Mouse (Mus musculus) thymus, postnatal 10 days (tissue): ENCODE results near the gene Gm2663.
"Not testable (repeated sequence)": the region's sequence is repeated elsewhere in the genome, so short reads cannot be mapped to it uniquely, and the experiment has no call there.

Experiments
- DNase-seq, 2 experiments: peaks; one replicate each; pipeline ENCODE4 v3.0.0; 2021; ENCODE audit warnings: low spot score in 2 of 2

Gm2663 gene

DNA sequence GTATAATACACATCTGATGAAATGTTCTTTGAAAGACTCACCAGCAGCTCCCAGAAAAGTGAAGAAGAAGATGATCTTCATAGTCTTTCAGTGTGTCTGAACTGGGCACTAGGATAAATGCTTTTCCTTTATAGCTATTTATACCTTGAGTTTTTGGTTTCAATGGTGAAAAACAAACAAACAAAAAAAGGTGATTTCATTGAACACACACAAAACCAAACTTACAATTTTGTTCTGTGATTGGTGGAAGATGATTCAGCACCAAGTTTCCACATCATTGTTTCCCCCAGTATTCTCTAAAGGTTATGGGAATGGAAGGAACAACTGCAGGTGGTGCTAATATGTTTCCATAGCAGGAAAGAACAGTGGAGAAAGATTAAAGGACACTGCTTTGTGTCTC lies at the start of gene Gm2663:
Gm2663 (minus strand) TSS at position 101 of the 400 bp plus-strand sequence.
- DNase-seq = not testable (repeated sequence)

DNA sequence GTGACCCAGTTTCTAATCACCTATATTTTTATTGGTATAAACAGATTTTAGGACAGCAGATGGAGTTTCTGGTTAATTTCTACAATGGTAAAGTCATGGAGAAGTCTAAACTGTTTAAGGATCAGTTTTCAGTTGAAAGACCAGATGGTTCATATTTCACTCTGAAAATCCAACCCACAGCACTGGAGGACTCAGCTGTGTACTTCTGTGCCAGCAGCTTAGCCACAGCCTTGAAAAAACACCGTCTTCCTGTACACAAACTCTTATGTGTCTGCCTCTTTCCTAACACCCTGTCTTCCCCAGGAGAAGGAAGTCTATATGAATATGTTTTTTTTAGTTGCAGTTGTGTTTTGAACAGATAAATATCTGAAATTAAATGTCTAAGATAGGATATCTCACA lies 49.3 kb upstream of the Gm2663 start:
- no peak for DNase-seq

DNA sequence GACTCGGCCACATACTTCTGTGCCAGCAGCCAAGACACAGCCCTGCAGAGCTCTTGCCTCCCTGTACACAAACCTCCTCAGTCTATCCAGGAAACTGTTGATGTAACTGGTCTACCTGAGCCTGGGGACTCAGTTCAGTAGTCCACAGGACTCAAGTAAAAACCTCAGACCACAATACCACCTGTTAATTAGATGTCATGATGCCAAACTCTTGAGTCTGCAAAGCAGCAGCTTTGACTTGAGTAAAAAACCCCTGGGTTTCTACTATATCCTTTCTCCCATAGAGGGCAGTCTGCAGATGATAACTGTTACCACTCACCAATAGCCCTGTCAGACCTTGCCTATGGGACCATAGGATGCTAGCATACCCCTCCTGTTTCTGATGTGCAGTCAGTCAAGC lies 48.7 kb upstream of the Gm2663 start:
- DNase-seq = no peak

DNA sequence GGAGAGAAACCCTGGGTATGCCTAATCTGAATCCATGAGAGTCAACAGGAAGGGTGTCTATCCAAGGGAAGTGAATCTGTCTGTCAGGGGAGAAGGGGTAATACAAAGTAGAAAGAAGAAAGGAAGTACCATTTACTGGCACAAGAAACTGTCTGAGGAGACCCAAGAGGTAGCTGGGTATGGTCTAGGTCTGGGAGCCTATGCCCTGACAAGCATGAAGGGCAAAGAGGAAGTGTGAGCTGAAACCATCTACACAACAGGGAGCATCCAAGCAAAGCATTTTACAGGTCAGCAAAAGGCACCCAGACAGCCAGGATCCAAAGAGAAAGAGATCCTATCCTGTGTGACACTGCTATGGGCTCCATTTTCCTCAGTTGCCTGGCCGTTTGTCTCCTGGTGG lies 47.9 kb upstream of the Gm2663 start:
- DNase-seq = no peak

DNA sequence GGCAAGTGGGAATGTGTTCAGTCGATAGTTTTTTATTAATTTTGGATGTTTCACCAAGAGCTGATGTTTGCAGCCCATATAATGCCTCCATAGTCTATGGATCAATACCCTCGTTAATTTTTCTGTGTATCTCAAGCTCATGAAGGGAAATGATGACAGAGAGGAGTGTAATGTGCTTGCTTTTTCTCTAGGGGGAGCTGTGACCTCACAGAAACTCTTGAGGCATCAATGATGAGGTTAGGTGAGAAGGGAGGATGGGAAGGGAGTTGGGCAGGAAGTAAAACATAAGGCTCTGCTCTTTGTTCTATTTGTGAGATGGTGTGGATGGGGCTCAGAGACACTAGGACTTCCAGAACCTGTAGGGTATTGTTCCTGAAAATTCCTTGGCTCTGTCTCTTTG lies 47.3 kb upstream of the Gm2663 start:
- peak; percentile 34 to 50 for DNase-seq

DNA sequence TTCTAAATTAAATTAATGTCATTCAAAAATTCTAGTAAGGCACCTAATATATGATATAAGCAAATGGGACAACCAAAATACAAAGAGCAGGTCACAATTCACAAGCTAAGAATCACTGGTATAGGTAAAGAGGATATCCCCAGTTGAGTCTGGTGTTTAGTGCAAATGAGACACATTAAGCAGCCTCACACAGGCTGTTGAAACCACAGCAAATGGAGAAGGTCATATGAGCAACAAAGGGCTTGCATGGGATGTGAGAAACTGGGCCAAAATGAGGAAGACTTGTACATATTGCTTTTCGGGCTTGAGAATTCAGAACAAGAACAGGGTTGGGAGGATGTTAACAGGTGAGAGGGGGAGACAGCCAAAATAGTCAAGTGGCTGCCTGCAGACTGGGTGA lies 45.5 kb upstream of the Gm2663 start:
- DNase-seq = no peak

DNA sequence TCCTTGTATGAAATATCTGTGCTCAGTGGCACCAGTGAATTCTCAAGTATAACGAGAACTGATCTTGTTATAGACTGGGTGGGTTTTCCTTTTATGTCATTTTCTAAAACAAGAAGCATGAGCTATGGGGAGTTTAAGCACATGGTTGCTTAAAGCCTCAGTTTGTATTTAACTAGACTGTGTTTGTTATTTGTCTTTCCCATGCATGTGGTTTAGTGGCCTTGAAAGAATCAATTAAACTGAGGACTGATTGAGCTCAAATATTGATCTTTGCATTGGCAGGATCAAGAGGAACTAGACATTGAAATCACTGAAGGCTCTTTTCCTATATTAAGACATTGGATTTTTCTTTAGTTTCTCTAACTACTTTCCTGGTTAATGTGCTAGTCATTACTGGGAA lies 45.0 kb upstream of the Gm2663 start:
- DNase-seq = no peak

DNA sequence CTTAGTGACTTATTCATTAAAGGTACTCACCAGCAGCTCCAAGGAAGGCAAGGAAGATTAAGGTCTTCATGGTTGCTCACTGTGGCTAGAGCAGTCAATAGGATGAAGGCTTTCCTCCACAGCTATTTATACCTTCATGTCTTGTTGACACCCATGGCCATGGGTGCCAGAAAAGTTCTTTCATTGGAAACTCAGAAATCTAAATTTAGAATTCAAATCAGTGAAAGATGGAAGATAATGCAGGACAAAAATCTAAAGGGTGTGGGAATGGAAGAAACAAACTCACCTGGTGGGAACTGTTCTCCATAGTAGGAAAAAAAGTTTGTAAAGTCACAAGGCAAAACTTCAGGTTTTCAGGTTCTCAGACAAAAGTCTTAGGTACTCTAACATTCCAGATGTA lies 36.1 kb upstream of the Gm2663 start, which contains the start of gene 2210010C04Rik:
2210010C04Rik (minus strand) TSS at position 101 of the 400 bp plus-strand sequence.
- no peak for DNase-seq

DNA sequence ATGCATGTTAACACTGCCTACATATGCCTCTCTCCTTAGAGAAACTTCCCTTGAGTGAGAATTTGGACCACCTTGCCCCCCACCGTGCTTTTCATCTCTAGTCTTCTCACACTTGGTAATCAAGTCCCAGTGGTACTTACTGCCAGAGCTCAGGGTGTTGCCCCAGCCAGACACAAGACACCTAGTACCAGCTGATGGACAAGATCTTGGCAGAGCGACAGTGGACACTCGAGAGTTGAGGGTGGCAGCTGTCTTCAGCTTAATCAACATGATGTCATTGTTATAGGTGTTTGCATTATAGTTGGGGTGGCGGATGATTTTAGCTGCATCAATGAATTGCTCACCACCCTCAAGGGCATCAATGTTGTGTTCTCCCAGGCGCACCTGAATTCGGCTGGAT lies 33.5 kb upstream of the Gm2663 start:
- no peak for DNase-seq

DNA sequence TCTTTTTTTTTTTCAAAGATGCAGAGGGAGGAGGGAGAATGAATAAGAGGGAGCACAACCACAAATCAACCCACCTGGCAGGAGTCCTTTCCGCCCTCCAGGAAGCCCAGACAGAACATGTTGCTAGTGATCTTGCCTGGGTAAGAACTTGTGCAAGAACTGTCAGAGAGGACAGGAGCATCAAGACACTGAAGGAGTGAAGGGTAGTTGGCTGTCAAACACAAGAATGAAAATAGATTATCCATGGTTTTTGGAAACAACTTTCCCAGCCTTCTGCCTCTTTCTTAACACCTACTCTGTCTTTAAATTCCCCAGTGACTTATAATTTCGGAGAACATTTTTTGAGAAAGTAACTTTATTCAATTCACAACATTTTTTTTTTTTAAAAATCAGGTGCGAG lies 33.0 kb upstream of the Gm2663 start:
- DNase-seq = no peak

DNA sequence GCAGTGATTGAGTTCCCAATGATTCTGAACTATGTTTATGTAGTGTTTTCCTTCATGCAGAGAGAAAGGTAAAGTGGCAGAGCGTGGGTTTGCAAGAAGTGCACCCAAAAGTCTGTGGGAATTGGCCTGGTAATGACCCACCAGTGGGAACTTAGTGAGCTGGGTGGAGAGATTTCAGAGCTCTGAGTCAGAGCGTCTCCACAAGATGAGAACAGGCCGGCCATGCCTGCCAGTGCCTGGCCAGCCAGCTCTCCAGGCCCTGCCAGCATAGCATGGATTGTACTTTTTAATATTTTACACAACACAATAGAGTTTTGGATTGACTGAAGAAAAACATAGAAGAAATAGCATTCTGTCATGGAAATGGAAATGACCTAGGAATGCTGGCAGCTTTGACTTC lies 31.5 kb upstream of the Gm2663 start:
- DNase-seq = no peak

DNA sequence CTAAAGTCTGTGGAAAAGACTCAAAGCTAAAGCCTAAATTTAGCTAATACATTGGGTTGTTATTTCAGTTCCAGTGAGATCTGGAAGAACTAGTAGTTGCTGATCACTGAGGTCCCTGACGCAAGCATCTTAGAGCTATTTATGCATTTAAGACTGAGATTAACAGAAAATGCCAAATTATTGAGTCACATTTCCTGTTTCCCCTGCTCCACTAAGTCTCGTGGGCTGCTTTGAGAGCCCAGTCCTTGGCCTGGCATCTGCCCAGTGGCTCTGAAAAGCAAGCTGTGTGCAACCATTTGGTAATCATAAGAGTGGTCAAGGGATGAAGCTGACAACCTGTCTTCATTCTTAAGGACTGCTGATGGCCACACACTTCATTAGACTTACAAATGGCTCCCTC lies 27.8 kb upstream of the Gm2663 start:
- no peak for DNase-seq

DNA sequence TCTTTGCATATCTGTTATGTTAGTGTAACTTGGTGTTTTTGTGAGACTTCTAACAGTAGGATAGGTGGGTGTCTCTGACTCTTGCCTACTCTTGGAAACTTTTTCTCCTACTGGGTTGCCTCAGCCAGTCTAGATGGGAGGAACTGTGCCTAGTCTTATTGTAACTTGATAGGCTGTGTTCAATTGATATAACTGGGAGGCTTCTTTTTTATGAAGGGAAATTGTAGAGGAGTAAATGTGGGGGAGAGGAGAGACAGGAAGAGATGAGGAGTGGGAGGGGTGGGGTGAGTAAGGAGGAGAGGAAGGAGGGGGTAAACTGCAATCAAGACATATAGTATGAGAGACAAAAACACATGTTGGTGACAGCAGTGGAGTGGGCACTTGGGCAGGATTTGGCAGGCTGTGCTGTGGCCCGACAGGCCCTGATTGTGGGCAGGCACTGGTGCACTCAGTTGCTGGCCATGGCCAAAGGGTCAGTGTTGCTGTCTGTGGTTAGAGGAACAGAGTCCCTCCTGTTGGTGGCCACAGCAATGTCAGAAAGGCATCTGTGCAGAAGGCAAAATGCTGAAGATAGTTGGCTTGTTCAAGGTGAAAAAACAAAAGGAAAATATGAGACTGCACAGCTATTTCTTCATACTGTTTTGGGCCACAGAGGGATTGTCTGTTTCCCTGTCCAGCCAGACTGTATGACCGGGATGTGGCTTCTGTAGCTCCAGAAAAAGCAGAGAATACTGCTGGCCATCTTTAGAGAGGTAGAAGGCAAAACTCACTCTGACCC lies 26.8 kb upstream of the Gm2663 start:
- no peak for DNase-seq

DNA sequence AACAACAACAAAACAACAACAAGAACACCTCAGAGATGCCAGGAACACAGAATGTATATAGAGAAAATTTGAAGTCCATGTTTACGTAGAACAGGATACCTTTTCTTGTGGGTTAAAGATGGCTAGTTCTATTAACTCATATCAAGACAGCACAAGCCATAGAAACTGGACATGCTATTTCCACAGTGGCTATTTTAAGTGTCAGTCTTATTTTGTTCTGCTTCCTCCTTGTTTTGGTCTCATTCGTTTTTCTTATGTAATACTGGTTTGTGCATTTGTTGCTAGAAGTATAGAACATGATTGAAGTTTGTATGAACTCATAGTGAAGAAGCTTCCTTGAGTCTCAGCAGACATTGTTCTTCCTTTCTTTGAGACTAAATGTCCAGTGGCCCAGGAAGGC lies 19.9 kb upstream of the Gm2663 start:
- no peak for DNase-seq

DNA sequence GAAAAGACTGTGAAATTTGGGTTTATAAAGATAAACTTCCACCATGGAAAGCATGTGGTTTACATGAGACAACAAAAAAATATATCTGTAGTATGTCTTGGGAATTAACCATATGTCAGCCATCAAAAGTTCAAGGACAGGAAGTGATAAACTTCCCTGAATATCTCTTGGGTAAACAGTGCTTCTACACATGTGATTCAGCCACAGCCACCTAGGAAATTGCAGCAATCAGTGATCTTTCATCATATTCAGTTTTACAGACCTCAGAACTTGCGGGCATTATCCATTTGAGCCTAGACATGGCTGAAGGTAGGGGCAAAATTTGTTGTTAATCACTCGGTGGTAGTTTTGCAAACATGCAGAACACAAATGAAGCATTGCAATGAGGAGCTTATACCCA lies 19.4 kb upstream of the Gm2663 start:
- no peak for DNase-seq

DNA sequence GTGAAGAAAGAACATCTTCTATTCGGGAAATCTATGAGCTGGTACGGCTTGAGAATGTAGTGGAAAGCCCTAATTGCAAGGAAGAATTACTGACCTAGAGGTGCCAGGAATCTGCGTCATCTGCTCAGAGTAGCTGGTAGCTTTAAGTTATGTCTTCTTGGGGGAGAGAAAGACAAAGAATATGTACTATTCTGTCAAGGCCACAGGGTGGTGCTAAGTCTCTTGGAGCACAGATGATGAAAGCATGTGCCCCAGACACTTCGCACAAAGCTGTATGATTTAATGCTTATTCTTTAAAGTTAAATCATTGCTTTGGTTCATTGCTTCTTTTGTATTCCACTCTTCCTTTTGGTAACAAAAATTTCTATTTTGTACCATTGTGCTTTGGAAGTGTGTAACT lies 15.8 kb upstream of the Gm2663 start:
- no peak for DNase-seq

DNA sequence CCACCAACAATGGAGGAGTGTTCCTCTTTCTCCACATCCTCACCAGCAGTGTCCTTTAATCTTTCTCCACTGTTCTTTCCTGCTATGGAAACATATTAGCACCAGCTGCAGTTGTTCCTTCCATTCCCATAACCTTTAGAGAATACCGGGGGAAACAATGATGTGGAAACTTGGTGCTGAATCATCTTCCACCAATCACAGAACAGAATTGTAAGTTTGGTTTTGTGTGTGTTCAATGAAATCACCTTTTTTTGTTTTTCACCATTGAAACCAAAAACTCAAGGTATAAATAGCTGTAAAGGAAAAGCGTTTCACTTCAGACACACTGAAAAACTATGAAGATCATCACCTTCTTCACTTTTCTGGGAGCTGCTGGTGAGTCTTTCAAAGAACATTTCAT lies 34.8 kb downstream of the Gm2663 start, which contains the start of gene 1810009J06Rik:
1810009J06Rik (plus strand) TSS at position 301 of the 400 bp plus-strand sequence.
- DNase-seq = not testable (repeated sequence)

DNA sequence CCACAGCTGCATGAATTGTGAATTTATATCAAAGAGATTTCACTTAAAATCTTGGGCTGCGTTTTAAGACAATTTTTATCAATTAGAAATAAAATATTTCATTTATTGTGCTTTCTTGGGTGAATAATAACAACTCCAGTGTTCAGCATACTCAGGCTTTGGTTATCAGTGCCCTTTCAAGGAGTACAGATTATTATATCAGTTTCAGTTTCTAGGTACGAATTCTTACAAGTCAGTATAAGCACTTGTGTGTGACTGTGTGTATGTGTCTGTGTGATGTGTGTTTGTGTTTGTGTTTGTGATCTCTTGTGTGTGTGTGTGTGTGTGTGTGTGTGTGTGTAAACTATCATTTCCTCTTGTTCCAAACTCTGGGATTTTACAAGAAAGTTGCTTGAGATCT lies 45.6 kb downstream of the Gm2663 start:
- DNase-seq = no peak

DNA sequence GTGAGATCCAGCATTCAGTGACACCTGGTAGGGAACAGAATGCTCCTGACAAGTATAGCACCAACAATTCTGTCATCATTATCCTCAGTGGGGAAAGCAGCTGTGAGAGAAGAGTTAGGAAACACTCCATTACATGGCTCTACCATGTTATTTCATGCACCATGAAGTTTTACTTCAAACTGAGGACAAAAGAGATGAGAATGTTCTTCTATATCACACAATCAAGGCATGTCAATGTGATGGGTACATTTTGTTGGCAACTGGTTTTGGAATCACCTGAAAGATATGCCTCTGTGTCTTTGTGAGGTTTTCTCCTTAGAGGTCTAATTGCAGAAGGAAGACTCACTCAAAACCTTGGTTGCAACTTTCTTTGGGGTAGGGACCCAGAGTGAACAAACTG lies 47.5 kb downstream of the Gm2663 start, which contains the start of gene Gm4744:
Gm4744 (minus strand) TSS at position 101 of the 400 bp plus-strand sequence.
- no peak for DNase-seq
